Mouse (Mus musculus) bone marrow, adult 2 months (tissue): Measurements from ENCODE around the gene Rhbdd2.

Experiments used
- CTCF ChIP-seq: fragments of 200-500 bp; IDR thresholded peaks from 2 replicates; pipeline ENCODE4 v1.5.1; 2011; ENCODE audit warnings: low read length, control low read depth; ENCODE audit not compliant: control insufficient read depth, insufficient read depth
- POLR2A ChIP-seq: fragments of 200-500 bp; IDR thresholded peaks from 2 replicates; pipeline ENCODE4 v1.6.1; 2011; ENCODE audit warnings: low read depth, mild to moderate bottlenecking, control low read depth, low read length, borderline replicate concordance; ENCODE audit not compliant: control insufficient read depth

DNA sequence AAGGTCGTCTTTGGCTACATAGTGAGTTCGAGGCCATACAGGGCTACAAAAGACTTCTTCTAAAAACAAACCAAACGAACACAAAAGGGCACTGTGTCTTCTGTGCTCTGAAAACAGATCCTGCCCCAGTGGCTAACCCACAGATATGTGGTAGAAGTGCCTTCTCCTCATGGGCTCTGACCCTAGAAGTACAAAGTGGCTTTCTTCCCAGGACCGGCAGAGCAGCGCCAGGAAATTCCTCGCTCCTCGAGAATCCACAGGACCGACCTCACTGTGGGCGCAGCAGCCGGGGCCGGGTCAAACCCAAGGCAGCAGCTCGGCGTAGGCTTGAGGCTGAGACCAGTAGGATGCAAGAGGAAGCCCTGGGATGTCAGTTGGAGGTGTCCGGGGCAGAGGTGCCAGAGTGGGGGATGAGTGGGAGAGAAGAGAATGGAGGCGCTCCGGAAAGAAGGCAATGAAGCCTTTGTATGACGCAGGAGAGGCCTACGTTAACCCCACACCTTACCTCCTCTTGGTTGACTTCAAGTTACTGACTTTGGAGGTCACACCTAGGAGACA lies 9.3 kb upstream of the Rhbdd2 start:
- TF ChIP-seq POLR2A (no peak), CTCF (no peak)
